Mouse (Mus musculus) midbrain, embryonic 16.5 days (tissue): ENCODE data around the gene Slc35c1. TPM values are rescaled to one million over a fixed set of nuclear protein-coding genes. Genes with fewer than 3 reads are reported as not detected.

ENCODE experiments used
- ATAC-seq: fragments of 200-750 bp; cut with Nextera tagmentation; 2 replicates; pipeline ENCODE4 v1.8.0; 2017; ENCODE audit warnings: moderate TSS enrichment
- H3K27ac ChIP-seq: fragments of 300-500 bp; sonication (generic); 2 replicates; pipeline ENCODE4 v1.5.1; 2014; ENCODE audit warnings: mild to moderate bottlenecking, low read length, mixed read lengths
- H3K27me3 ChIP-seq: fragments of 300-500 bp; sonication (generic); 2 replicates; pipeline ENCODE4 v1.6.1; 2014; ENCODE audit warnings: low read depth, low read length, mixed read lengths; ENCODE audit not compliant: control insufficient read depth, insufficient read depth
- H3K36me3 ChIP-seq: fragments of 300-500 bp; sonication (generic); 2 replicates; pipeline ENCODE4 v1.6.1; 2014; ENCODE audit warnings: mild to moderate bottlenecking, low read length, moderate library complexity, mixed read lengths; ENCODE audit not compliant: control insufficient read depth, insufficient read depth
- H3K4me1 ChIP-seq: fragments of 300-500 bp; sonication (generic); 2 replicates; pipeline ENCODE4 v1.6.1; 2014; ENCODE audit warnings: mild to moderate bottlenecking, low read length, mixed read lengths; ENCODE audit not compliant: control insufficient read depth, insufficient read depth
- H3K4me2 ChIP-seq: fragments of 300-500 bp; sonication (generic); 2 replicates; pipeline ENCODE4 v1.6.1; 2014; ENCODE audit warnings: mild to moderate bottlenecking, low read length, mixed read lengths
- H3K4me3 ChIP-seq: fragments of 300-500 bp; sonication (generic); 2 replicates; pipeline ENCODE4 v1.5.1; 2014; ENCODE audit warnings: low read depth, mild to moderate bottlenecking, low read length, moderate library complexity, mixed read lengths
- H3K9ac ChIP-seq: fragments of 300-500 bp; sonication (generic); 2 replicates; pipeline ENCODE4 v1.6.1; 2014; ENCODE audit warnings: low read depth, low read length, mixed read lengths
- H3K9me3 ChIP-seq: fragments of 300-500 bp; sonication (generic); replicated peaks from 2 replicates; pipeline ENCODE4 v1.6.1; 2014; ENCODE audit warnings: mild to moderate bottlenecking, low read length, mixed read lengths; ENCODE audit not compliant: control insufficient read depth, poor library complexity, severe bottlenecking
- WGBS: fragments of 180-500 bp; shearing (Covaris S2); extraction: QIAGEN DNeasy Blood & Tissue Kit; methylation state at CpG from one replicate; pipeline ENCODE4 v1.1.7; 2014; 5-methylcytosine and 5-hydroxymethylcytosine counted together
- polyA plus RNA-seq: library from polyadenylated mRNA; unstranded; fragments of >200 nt; fragmentation: Nextera tagmentation; extraction: Ambion mirVana; gene quantifications from 2 replicates; pipeline ENCODE4 v1.2.1, GENCODE M21; 2015

Slc35c1 gene
- polyA plus RNA-seq, 1 experiment from 2014 or later: 17.9 TPM

DNA sequence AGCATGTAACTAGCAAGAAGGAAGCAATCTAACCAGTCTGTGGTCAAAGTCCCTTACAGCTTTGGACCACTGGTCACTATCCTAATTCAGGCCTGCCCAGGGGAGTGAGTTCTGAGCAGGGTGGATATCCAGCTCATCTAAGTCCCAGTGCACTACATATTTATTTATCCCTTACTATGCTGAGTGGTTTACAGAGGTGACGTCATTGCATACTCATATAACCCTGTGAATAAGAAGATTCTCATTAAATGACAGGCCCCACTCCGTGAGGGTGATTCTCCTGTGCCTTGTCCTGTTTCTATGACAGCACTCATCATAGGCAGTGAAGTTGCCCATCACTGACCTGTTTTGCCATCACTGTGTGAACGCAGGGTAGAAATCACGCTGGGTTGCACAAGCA, 35.0 kb downstream of the Slc35c1 start:
- ATAC-seq: no peak
- Histone ChIP-seq H3K36me3 (peaks cover 19% of the 10 kb centered on the region), H3K4me1 (peaks cover 26% of the 10 kb centered on the region), H3K4me3 (no peak overlapping the region), H3K27me3 (no peaks in the 10 kb centered on the region), H3K4me2 (no peak overlapping the region), H3K27ac (peak overlapping the region; percentile 77), H3K9ac (peak overlapping the region; percentile 26), H3K9me3 (no peaks in the 10 kb centered on the region)
- 55% methylated on average over 4 of the region's 4 CpGs for WGBS

DNA sequence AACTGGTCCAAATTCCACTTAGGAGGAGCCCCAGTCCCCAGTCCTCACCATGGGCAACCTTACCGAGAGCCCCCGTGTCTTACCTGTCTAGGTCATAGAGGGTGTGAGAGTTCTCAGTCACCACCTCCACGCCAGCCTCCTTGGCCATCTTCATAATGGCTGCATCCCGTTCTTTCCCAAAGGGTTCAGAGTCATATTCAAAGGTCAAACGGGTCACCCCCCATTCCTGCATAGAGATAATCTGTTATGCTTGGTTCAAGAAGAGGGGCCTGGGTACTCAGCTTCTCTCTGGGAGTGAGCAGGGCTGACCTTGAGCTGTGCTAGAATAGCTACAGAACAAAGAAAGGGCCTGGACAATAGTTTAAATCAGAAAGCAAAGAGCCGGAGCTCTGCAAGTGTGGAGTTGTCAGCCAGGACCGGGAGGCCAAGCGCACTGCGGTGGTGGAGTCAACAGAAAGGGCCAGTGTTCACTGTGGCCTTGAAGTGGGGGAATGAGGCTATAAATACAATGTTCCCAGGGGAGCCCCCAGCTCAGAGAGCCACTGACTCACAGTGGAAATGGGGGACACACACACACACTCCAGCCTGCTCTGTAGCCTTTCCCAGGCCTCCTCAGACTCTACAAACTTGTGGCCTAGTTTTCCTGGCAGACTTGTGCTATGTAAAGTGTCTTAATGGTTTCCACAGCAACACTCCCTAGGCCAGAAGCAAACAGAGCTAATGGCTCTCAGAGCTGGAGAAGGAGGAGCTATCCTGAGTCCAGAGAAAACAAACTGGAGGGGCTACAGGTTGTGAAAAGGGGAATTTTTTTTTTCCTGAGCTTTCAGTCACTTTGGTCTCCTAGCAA, 35.7 kb downstream of the Slc35c1 start:
- no peaks in the 10 kb centered on the region for H3K27me3 ChIP-seq
- peak overlapping the region; percentile 78 for H3K27ac ChIP-seq
- H3K4me3 ChIP-seq: no peak overlapping the region
- peaks cover 24% of the 10 kb centered on the region for H3K36me3 ChIP-seq
- ATAC-seq: peak; percentile 68
- peaks cover 25% of the 10 kb centered on the region for H3K4me1 ChIP-seq
- 31% methylated on average over 9 of the region's 9 CpGs for WGBS
- H3K9ac ChIP-seq: no peak overlapping the region
- H3K4me2 ChIP-seq: no peak overlapping the region
- no peaks in the 10 kb centered on the region for H3K9me3 ChIP-seq

DNA sequence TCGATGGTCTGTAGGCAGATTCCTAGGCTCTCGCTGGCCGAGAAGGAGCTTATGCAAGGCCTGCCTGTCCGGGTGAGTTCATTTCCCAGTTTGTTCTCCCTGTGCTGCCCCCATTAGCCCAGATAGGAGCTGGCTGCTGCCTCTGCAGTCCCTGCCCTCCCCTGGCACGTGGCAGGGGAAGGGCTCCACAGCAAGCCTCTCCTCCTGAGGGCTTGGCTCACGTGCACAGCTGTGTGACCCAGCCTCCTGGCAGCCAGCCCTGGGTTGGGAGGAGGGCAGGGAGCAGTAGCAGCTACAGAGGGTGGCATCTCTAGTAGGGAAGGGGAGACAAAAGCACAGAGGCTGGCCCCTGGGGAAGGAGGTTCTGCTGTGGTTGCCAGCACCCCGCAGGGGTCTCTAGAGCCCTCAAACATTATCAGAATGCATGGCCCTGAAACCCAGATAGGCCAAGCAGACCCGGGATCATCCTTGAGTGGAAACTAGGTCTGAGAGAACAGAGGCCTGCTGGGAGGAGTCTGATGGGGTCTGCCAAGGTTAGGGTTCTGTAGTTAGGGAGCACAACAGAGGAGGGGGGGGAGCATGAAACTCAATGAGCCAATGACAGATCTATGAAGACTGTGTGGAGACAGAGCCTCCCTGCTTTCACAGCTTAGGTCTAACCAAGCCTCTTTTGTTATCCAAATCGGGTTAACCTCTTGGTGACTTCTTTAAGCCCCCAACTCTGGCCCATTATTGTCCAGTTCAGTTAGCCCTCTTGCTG, 36.5 kb downstream of the Slc35c1 start:
- Histone ChIP-seq H3K4me1 (peaks cover 25% of the 10 kb centered on the region), H3K27me3 (no peaks in the 10 kb centered on the region), H3K4me2 (no peak overlapping the region), H3K4me3 (no peak overlapping the region), H3K9me3 (no peaks in the 10 kb centered on the region), H3K27ac (peak overlapping the region; percentile 78), H3K9ac (no peak overlapping the region), H3K36me3 (peaks cover 24% of the 10 kb centered on the region)
- 53% methylated on average over 9 of the region's 9 CpGs for whole genome bisulfite sequencing
- ATAC-seq: peak; percentile 43; the same call in 1 of the 2 replicates

DNA sequence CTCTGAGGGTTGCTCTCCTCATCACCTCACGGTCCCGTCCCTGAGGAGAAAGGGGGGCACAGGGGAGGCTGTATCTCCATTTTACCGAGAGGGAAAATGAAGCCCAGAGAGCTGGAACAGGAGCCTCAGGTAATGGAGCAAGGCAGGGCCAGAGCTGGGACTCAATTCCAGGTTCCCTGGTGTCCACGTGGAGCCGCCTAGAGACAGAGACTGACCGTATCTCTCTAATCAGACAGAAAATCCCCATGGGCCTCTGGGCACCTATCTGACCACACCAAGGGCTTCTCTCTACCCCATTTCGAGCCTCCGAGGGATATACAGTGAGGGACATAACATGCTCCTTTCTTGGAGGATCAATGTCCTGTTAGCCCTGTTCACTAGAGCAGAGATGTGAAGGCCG, 37.2 kb downstream of the Slc35c1 start:
- Histone ChIP-seq H3K4me2 (no peak overlapping the region), H3K9ac (no peak overlapping the region), H3K4me1 (peaks cover 20% of the 10 kb centered on the region), H3K4me3 (no peak overlapping the region), H3K9me3 (no peaks in the 10 kb centered on the region), H3K27me3 (no peaks in the 10 kb centered on the region), H3K36me3 (peaks cover 24% of the 10 kb centered on the region), H3K27ac (peak overlapping the region; percentile 78; the same call in 1 of the 2 replicates)
- ATAC-seq: no peak
- WGBS: 92% methylated on average over 9 of the region's 9 CpGs

DNA sequence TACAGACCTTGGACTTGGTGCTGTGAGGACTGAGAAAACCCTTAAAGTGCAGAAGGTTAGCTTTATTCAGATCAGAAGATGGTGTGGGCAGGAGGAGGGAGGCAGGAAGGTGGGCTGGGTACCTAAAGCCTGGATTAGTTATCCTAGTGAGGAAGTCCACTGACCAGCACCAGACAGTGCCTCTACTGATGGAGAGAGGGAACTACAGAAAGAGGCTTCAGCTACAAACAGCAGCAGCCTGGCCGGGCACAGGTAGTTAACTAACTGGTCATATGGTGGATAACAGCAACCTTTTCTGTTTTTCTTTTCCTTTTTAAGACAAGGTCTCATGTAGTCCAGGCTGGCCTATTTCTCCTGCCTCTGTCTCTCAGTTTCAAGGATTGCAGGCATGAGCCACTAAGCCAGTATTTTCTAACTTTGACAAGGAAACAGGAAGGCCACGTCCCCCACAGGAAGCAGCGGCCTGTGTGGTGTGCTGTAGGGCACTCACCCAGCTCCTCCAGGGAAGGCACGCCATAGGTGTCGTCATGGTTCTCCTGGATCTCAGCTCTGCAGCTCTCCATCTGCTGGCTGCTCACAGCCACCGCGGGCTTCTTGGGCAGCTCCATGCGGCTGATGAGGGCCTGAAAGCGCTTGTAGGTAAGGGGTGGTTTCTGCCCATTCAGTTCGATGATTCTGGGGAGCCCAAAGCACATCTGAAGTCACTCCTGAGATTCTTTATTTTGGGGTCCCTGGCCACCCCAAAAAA, 37.8 kb downstream of the Slc35c1 start:
- 73% methylated on average over 10 of the region's 10 CpGs for WGBS
- Histone ChIP-seq H3K9ac (no peak overlapping the region), H3K4me1 (peaks cover 17% of the 10 kb centered on the region), H3K27ac (no peak overlapping the region; the same call in 1 of the 2 replicates), H3K36me3 (peaks cover 26% of the 10 kb centered on the region), H3K27me3 (no peaks in the 10 kb centered on the region), H3K4me3 (no peak overlapping the region), H3K9me3 (no peaks in the 10 kb centered on the region), H3K4me2 (no peak overlapping the region)
- ATAC-seq: no peak

DNA sequence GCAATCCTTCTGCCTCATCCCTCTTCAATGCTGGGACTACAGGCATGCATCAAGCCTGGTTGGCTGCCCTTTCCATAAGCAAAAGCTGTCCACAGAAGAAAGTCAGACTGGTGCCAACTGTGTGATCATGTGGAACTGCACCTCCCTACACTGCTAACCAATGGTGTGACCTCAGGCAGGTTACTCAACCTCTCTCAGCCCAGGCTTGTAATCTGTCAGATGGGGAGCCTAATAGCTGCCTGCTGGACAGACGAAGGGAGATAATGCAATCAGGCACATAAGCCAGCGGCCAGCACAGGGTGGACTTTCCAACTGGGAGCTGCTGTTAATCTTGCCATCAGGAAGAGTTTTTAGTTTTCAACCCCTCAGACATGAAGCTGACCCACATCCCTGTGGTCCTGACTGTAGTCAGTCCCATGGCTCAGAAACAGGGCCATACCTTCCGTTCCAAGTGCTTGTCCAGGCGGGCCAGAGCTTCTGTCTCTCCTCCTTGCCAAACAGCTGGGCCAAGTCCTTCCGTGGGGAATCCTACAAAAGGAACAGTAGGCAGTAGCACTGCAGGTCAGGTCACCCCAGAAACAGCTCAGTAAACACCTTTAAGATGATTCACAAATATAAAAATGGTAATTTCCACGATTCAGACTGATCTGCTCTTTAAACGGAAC, 38.5 kb downstream of the Slc35c1 start:
- Histone ChIP-seq H3K4me3 (no peak overlapping the region), H3K9ac (no peak overlapping the region), H3K4me1 (peaks cover 15% of the 10 kb centered on the region; the same call in 1 of the 2 replicates), H3K9me3 (no peaks in the 10 kb centered on the region), H3K36me3 (peaks cover 26% of the 10 kb centered on the region), H3K27me3 (no peaks in the 10 kb centered on the region), H3K4me2 (no peak overlapping the region), H3K27ac (no peak overlapping the region)
- no peak for ATAC-seq
- whole genome bisulfite sequencing: 96% methylated on average over 7 of the region's 7 CpGs

DNA sequence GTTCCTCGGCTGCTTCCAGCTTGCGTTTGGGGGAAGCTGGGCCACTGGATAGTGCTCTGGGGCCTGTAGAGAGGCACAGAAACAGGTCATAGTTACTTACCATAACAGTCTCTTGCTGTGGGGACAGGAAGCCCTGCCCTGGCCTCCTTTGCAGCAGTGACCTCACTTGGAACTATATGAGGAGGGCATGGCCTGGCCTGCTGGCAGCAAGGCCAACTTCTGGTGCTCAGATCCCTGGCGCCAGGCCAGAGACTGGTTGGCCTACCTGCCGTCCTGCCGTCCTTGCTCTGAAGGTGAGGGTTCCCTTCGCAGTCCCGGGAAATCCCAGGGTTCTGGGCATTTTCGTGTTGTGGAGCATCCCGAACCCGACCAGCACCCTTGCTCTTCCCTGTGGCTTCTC, 48.6 kb downstream of the Slc35c1 start:
- Histone ChIP-seq H3K36me3 (peaks cover 74% of the 10 kb centered on the region), H3K4me1 (no peaks in the 10 kb centered on the region), H3K4me3 (no peak overlapping the region), H3K27me3 (no peaks in the 10 kb centered on the region), H3K27ac (no peak overlapping the region), H3K9ac (no peak overlapping the region), H3K4me2 (no peak overlapping the region), H3K9me3 (no peaks in the 10 kb centered on the region)
- ATAC-seq: no peak
- 92% methylated on average over 10 of the region's 10 CpGs for WGBS

DNA sequence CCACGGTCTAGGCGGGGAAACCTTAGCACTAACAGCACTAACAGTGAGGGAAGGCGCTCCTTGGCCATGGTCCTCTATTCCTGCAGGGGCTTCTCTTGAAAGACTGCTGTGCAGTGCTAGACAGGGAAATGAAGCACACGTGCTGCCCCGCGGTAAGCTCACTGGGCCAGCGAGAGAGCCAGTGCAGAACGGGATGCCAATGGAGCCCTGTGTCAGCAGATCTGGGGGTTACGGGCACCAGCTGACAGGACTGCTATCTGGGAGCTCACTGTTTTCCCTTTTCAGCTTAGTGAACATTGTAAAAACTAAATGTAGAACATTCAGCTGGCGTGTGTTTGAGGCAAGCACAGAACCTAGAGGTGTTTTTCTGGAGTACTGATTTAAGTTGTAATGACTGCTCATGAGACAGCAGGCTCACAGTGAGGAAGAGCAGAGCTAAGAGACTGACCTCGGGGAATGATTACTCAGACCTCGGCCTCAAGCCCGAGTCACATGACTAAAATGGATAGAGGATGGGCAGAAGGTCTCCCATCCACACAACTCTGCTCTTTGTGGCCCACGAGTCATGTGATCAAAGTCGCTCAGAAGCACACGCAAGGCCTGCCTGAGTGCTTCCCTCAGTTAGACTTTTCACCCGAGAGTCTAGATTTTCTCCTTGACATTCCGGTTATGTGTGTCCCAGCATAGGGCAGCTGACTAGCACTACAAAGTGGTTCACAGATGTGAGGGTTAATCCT, 51.9 kb downstream of the Slc35c1 start:
- ATAC-seq: no peak
- 90% methylated on average over 18 of the region's 18 CpGs for WGBS
- H3K27ac ChIP-seq: no peak overlapping the region

More for the DNA sequence above, 51.9 kb downstream of the Slc35c1 start:
- Histone ChIP-seq H3K4me3 (no peak overlapping the region), H3K9me3 (no peaks in the 10 kb centered on the region), H3K36me3 (peaks cover 55% of the 10 kb centered on the region), H3K4me2 (no peak overlapping the region), H3K27me3 (no peaks in the 10 kb centered on the region), H3K9ac (no peak overlapping the region), H3K4me1 (no peaks in the 10 kb centered on the region)
